Mouse (Mus musculus) embryonic fibroblast, embryonic 13.5 days (primary cell): ENCODE data around the gene Psma7.

Source experiments
- CTCF ChIP-seq: IDR thresholded peaks from 2 replicates; pipeline ENCODE4 v1.5.1; 2011; ENCODE audit warnings: mild to moderate bottlenecking, control low read depth, low read length, moderate library complexity, borderline replicate concordance; ENCODE audit not compliant: insufficient read depth
- POLR2A ChIP-seq: IDR thresholded peaks from 2 replicates; pipeline ENCODE4 v1.6.1; 2011; ENCODE audit warnings: low read depth, mild to moderate bottlenecking, control low read depth, low read length, moderate library complexity

DNA sequence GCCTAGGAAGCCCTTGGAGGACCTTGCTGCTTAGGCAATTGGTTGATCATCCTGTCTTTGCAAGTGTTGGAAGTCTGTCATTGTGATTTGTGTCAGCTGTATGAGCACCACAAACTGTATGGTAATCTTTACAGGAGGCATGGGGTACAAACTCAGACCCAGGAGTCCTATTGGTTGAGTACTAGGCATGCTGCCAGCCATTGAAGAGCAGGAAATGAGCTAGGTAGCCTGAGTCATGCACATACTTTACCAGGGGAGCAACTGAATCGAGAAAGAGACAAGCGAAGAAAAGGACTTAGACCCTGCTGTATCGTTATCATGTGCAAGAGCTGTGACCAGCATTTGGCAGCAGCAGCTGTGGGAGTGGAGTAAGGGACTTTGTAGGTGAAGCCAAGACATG, 9.3 kb downstream of the Psma7 start:
- TF ChIP-seq POLR2A (no peak), CTCF (no peak)
